Mouse (Mus musculus): ENCODE measurements around the gene Mrpl54.

Mrpl54 gene

GRCm38 (mm10) chr10:81266211-81267105 lies at the start of gene Mrpl54, which contains the start of gene Apba3:
Gene Mrpl54, minus strand, starts transcription at chr10:81266934.
Gene Apba3, plus strand, starts transcription at chr10:81266960.
- DNase-seq, result peak; percentile 96

- DNase-seq, result no peak
Observed at GRCm38 (mm10) chr10:81315587-81315986, 48.9 kb upstream of the Mrpl54 start.

GRCm38 (mm10) chr10:81314201-81314600 lies 47.5 kb upstream of the Mrpl54 start:
- DNase-seq, result no peak

GRCm38 (mm10) chr10:81313581-81313980 lies 46.8 kb upstream of the Mrpl54 start:
- DNase-seq, result no peak

GRCm38 (mm10) chr10:81309571-81309970 lies 42.8 kb upstream of the Mrpl54 start:
- DNase-seq, result no peak

GRCm38 (mm10) chr10:81306837-81307682 lies 40.3 kb upstream of the Mrpl54 start:
- no peak for DNase-seq

- no peak for DNase-seq
Observed at GRCm38 (mm10) chr10:81306173-81306668, 39.5 kb upstream of the Mrpl54 start.

- no peak for DNase-seq
Observed at GRCm38 (mm10) chr10:81305663-81306062, 38.9 kb upstream of the Mrpl54 start.

- DNase-seq, result peak; percentile 75
Observed at GRCm38 (mm10) chr10:81304597-81305238, 38.0 kb upstream of the Mrpl54 start.

- peak; percentile 75 for DNase-seq
Observed at GRCm38 (mm10) chr10:81303761-81304160, 37.0 kb upstream of the Mrpl54 start.

GRCm38 (mm10) chr10:81303258-81303657 lies 36.5 kb upstream of the Mrpl54 start:
- no peak for DNase-seq

GRCm38 (mm10) chr10:81302781-81303218 lies 36.1 kb upstream of the Mrpl54 start:
- peak; percentile 36 for DNase-seq

GRCm38 (mm10) chr10:81302288-81302687 lies 35.6 kb upstream of the Mrpl54 start:
- no peak for DNase-seq

- DNase-seq, result no peak
Observed at GRCm38 (mm10) chr10:81301321-81301720, 34.6 kb upstream of the Mrpl54 start.

GRCm38 (mm10) chr10:81300352-81300907 lies 33.7 kb upstream of the Mrpl54 start:
- DNase-seq, result no peak

GRCm38 (mm10) chr10:81299585-81300351 lies 33.0 kb upstream of the Mrpl54 start:
- no peak for DNase-seq

GRCm38 (mm10) chr10:81298369-81299100 lies 31.8 kb upstream of the Mrpl54 start:
- peak; percentile 68 for DNase-seq

GRCm38 (mm10) chr10:81297845-81298244 lies 31.1 kb upstream of the Mrpl54 start:
- DNase-seq, result peak; percentile 82

GRCm38 (mm10) chr10:81297246-81297645 lies 30.5 kb upstream of the Mrpl54 start:
- DNase-seq, result peak; percentile 75

GRCm38 (mm10) chr10:81295185-81295584 lies 28.5 kb upstream of the Mrpl54 start:
- DNase-seq, result no peak

- no peak for DNase-seq
Observed at GRCm38 (mm10) chr10:81294442-81294841, 27.7 kb upstream of the Mrpl54 start.
